Mouse (Mus musculus) gastrocnemius, postnatal 4 days (tissue): ENCODE measurements at regions not wholly inside any gene's neighbourhood (a gene's known extent, or its start where the extent isn't known, plus 50 kb on each side); places are given as distances from the start of the nearest gene placed in this dataset.

Experiments
- DNase-seq, 2 experiments: peaks; one replicate each; pipeline ENCODE4 v3.0.0; 2021 to 2022; ENCODE audit warnings: low spot score in 2 of 2, mixed read lengths in 2 of 2

DNA sequence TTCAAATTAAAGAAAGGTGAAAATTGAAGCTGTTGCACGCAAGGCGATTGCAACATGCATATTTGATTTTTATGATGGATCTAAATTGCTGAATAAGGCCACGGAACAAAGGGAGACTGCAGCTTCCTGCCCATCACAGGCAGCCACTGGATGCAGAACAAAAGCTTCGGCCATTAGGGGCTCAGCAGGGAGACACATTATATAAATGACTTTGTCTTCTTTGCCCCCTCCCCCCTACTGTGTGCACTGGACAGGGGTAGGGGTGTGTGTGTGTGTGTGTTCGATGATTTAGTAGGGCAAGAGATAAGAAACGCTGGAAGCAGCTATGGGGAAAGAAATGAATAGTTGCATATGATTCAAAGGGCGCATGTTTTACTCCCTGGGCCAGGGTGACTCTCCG is 481.2 kb upstream of the Pmfbp1 start:
- no peak for DNase-seq

DNA sequence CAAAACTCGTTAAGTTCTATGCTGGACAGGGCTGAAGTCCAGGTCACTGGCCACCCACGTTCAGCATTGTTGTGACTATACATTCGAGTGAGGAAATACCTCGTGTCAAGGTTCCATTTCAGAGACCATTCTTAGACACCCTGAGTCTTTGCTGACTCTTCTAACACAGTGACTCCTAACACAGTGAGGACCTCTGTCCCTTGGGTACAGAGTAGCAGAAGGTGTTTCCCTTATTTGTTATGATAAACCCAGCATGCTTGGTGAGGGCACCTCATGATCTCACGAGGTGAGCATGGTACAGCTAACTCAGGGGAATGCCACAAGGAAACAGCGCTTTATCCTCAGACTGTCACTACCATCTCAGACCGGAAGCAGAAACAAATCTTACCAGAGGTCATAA is 480.2 kb upstream of the Pmfbp1 start:
- no peak for DNase-seq

DNA sequence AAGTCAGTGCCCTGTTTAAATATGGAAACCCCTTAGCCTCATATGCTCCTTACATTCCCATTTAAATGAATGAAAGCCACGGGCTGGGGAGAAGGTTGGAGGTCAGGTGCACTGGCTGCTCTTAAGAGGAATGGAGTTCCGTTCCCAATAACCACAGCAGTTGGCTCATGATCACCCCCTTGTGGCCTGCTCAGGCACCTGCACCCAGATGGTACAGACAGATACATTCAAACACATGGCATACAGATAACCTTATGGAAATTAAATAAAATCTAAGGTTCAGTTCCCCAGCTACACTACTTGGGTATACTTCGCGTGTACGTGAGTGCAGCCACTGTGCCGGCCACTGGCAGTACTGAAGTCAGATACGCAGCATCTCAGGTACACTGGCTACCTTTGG is 479.1 kb upstream of the Pmfbp1 start:
- DNase-seq = peak in 1 of 2 experiments; percentile 20

DNA sequence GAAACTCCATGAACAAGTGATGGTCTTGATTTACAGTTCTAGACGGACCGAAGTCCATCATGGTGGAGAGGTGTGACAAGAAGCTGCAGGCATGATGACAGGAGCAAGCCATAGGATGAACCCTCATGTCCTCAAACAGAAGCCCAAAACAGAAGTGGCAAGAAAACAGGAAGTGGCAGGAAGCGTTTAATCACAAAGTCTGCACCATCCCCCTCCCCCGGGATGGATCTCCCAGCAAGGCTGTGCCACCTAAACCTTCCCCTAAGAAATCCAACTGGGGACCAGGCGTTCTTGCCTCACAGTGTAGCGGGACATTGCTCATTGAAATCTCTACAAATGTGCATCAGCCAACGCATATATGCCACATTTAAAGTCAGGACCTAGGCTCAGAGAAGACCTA is 474.3 kb upstream of the Pmfbp1 start:
- no peak for DNase-seq

DNA sequence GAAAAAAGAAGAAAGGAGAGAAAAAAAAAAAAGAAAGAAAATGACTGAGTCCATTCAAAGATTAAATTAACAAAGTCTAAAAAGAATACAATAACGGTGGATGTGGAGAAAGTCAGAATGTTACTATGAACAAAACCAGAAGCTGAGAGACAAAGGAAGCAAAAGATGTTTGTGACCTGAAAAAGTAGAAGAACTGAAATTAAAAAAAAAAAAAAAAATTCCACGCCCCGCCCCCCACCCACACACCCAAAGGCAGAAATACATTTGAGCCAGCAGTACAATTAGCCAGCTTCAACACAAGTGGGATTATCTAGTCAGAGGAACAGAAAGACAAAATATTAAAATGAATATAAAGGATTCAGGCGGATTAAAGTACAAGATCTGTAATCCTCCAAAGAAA is 473.7 kb upstream of the Pmfbp1 start:
- no peak for DNase-seq

DNA sequence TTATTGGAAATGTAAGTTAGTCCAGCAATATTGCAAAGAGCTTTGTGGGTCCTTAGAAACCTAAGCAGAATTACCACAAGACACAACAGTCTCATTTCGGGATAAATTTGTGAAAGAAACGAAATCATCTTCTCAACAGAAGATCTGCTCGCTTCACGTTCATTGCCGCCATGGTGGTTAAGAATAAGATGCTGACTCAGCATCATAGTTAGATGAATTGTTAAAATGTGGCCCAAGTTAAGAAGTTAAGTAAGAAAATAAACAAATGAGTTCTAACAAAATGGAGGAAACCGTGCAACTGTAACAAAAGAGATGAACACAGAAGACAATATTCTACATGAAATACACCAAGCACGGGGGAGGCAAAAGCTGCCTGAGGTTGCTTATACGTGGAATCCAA is 465.9 kb upstream of the Pmfbp1 start:
- no peak for DNase-seq

DNA sequence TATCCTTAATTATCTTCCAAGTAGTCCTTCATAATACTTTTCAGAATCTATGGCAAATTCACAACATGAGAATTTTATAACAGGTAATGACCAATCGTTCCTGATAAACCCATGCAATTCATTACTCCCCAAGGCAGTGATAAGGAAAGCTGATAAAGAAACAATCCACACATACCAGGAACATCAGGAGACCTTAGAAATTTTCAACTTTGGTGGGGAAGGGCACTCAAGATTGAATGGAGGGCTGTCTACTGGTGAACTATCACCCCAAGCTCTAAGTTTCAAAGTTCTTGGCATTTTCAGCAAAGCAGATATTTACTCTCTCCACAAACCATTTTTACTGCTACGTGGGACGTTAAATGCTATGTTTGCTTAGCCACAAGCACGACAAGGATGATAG is 440.2 kb upstream of the Pmfbp1 start:
- no peak for DNase-seq

DNA sequence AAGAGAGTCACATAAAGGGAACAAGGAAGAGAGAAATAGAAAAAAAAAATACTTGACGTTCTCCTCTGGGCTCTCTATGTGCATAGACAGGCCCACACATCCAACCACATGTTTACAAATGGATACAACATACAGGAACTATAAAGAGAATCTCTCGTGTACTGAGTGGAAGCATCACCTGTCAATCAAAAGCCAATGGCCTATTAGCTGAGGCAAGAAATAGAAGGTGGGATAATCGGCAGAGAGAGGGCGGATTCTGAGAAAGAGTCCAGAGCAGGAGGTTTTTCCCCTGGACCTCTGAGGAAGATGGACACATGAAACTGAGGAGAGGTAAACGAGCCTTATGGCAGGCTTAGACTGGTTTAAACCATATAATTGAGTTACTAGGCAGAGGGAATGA is 434.7 kb upstream of the Pmfbp1 start:
- DNase-seq = no peak

DNA sequence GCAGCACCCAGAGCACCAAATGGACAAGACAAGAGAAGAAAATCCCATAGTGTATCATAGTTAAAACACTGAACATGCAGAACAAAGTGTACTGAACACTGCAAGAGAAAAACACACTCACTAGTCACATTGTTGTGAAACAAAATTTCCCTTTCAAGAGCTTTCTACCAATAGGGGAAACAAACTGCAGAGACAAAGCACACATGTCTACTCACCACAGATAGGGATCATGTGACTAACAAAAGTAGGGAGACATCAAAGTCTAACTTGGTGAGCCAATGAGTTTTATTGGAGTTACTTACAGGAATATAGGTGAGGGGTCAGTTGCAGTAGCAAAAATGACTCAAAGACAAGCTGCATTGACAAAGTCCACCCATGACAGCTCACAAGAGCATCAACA is 431.5 kb upstream of the Pmfbp1 start:
- no peak for DNase-seq

DNA sequence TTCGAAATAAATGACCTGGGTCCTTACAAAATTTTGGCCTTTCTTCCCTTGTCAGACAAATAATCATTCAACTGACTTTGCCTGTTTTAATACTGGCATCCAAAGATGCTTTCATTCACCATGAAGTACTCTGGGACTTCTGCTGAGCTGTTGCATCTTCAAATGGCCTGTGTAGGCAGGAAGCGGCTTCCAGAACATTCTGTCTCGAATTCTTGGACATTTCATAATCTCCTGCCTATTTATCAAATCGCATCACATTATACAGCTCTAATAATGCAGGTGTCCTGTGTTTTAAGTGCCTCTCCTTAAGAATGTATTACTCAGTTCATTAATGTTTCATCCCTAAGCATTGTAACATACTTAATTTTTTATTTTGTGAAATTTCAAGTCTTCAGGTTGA is 420.1 kb upstream of the Pmfbp1 start:
- DNase-seq = no peak

DNA sequence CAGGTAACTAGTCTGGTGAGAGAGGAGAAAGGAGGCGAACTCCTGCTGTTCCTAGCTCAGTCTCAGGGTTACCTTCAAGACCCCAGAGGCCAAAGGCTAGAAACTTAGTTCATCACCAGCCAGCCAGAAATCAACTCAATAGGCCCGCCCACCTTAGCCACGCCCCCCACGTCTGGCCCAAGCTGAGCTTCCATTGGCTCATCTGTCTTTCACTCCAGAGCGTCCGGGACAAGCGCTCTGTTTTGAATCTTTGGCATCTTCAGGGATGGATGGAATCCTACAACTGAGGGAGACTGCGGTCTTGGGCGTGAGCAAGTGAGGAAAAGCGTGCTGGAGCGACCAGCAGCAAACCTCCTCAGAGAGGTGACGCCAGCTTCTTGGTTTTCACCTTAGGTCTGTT is 418.8 kb upstream of the Pmfbp1 start:
- peak in 1 of 2 experiments; percentile 11 for DNase-seq

DNA sequence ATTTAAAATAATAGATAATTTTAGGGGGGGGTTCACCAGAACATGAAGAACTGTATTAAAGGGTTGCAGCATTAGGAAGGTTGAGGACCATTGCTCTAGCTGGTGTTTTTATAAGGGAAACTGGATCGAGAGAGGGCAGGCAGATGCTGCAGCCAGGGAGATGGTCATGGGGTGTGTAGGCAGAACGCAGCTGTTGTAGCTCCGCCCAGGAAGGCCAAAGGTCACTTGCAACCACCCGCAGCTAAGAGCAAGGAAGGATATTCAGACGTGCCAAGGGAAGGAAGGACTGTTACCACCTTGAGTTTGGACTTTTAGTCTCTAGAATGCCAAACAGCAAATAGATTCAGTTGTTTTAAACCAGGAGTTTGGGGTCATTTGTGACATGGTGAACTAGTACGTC is 414.6 kb upstream of the Pmfbp1 start:
- DNase-seq = no peak

DNA sequence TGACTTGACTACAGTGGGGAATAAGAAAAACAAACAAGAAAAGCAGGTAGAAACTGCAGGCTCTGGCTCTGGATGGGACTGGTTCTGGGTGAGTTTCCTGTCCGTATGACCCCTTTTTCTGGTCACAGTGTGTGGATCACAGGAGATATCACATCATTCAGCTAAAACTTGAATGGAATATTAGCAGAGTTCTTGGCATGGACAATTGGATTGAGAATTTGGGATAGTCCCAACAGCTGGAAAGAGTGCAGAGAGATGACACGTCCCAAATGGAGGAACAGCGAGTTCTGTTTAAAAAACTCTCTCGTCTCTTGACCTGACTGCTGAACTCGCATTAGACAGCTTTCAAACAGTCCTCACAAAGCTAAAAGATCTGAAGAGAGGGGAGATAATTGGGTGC is 412.5 kb upstream of the Pmfbp1 start:
- peak in 1 of 2 experiments; percentile 32 for DNase-seq

DNA sequence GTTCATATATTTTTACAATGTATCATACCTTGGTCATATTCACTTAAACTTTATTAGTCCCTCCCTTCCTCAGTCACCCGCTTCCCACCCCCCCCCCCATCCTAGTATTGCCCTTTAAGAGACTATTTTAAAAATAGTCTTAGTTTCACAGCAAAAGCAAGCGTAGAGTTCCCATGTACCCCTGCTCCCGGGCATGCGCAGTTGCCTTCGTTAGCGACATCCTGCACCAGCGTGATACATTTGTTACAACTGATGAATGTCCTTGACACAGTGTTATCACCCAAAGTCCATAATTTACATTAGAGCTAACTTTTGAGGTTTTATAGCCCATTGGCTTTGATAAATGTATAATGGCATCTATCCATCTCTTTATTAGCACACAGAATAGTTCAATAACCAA is 408.7 kb upstream of the Pmfbp1 start:
- no peak for DNase-seq

DNA sequence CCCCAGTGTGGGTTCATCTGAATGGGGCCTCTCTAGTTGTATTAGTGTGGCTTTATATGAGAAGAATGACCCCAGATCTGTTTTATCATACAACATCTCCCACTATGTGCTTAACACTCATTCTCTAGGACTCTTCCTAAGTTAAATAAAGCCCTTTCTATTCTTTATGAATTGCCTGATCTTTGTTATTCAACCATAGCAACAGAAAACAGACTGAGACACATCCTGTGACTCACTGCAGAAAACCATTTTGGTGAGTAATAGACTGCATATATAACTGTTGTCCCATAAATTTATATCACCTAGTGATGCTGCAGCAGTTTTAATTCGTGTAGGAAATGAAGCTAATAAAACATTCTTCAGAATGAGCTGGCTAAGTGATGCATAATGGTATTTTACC is 406.0 kb upstream of the Pmfbp1 start:
- DNase-seq = no peak

DNA sequence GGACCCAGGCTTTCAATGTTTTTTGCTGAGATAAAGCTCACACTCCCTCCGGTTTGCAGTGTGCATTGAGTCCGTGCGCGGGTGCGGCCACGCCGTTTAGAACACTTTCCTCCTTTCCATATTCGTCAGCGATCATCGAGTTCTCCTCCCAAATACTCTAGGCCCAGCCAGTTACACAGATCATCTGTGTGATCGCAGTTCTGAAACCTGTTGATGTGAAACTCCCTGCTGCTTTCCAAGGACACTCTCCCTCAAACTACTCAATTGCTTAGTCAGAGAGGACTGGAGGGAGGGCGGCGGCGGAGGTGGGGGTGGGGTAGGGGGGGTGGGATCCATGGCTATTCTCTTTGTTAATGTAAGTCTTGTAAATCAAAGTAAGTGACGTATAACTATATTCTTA is 394.2 kb upstream of the Pmfbp1 start:
- DNase-seq = no peak

DNA sequence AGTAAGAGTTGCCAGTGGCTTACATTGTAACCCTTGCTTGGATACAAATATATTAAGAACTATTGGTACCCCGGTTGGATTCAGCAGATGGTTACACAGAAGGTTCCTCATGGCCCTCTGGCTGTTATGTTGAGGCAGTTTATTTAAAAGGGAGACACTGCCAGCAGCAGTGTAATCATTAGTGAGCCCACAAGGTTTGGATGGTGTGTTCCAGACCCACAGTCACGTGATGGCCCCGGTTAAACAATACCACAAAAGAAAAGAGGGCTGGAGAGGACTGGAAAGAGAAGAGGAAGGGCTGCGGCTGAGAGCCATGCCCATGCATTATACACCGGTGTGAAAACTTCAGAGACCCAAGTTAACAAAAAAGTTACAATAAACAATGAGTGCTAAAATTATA is 392.4 kb upstream of the Pmfbp1 start:
- no peak for DNase-seq

DNA sequence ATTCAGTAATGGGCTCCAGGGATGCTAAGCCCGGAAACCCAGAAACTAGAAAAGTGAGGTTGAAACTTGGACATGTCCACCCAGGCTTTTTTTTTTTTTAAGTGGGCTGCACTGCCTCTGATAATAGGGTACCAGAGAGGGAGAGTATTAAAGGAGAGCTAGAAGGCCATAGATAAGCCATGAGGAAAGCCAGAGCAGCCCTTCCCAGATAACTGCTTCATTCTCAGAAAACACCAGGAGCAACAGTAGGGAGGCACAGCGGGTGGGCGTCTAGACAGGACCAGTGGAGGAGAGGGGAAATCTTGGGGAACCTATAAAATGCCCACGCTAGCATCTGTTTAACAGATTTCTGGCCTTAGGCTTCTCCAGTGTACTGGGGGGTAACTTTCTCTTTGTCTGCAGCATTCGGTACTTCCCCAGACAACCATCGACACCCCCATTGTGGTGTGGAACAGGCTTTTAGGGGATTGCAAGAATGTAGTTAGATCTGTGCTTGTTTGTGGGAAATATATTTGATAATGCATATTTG is 389.0 kb upstream of the Pmfbp1 start:
- DNase-seq = no peak

DNA sequence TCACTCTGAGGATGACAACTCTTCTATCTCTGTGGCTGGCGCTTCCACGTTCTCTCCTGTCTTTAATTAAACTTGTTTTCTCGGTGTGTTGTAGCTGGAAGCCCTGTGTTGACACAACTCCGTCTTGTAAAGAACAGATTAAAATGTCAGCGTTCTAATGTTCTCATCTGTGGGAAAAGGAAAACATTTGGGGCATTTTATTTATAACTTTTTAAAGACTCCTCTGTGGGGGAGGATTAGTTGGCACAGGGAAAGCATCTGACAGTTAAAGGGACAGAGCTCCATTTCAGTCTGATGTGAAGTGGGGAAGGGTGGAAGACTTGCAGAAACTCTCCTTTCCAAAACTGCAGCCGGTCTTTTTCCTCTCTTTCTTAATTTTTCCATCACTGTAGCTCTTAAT is 388.1 kb upstream of the Pmfbp1 start:
- DNase-seq = no peak

DNA sequence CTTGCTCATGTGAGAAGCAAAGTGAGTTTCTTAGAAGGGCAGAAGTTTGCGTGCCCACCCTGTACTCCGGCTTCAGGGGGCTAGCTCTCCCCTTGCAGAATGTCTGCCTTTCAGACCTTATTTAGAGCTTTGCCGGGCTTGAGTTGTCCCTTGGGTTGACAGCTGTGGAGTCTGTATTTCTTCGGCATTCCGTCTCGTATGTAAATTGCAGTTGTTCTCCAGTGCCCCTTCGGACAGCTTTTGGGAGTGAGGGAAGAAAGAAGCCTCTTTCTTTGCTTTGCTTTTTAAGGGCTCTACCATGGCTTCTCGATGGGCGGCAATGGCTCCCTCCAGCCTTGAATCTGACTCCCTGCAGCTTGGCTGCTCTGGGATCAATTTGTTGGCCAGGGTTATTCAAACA is 386.9 kb upstream of the Pmfbp1 start:
- DNase-seq = no peak

DNA sequence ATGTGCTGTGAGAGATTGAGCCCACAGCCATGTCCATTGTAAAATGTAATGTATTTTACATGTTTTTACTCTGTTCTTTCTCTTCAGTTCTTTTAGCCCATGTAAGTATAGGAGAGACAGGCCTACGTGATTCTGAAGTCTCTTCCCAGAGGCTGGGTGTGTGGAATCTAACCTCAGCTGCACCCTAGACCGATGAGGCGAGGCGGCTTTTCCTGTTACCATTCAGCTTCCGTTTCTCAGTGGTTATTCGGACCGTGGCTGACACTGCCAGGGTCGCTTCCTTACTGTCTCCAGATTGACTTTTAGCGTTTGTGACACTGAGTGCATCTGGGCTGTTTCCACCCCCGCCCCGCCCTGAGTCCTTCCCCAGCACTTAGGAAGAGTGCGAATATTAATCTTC is 386.1 kb upstream of the Pmfbp1 start:
- DNase-seq = no peak

DNA sequence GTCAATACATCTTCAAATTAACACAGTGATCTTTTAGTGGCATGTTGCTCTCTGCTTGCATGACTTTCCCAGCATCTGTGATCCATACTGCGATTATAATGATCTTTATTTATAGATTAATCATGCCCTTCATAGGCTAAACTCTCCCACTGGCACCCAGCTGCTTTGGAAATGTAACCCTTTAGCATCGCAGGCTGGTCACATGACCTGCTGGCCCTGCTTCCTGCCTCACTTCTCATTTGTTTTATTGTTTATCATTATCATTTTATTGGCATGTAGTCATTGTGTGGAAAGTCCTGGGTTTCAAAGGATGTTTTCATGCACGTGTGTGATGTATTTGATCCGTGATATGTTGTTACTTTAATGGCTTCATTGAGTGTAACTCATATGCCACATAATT is 384.4 kb upstream of the Pmfbp1 start:
- DNase-seq = no peak

DNA sequence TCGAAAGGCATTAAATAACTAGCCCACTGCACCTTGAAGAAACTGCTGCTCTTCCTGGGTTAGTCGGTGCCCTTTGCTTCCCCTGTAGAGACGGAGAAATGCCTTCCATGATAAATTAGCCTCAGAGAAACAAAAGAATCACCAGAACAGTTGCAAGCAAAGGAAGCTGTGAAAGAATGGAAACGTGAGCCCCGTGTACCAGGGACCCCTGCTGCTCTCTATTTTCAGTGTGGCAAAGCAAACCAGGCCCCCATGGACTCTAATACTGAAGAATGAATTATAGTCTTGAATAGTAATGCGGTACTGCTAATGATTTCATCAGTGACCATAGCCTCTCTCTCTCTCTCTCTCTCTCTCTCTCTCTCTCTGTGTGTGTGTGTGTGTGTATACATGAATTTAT is 372.1 kb upstream of the Pmfbp1 start:
- DNase-seq = no peak

DNA sequence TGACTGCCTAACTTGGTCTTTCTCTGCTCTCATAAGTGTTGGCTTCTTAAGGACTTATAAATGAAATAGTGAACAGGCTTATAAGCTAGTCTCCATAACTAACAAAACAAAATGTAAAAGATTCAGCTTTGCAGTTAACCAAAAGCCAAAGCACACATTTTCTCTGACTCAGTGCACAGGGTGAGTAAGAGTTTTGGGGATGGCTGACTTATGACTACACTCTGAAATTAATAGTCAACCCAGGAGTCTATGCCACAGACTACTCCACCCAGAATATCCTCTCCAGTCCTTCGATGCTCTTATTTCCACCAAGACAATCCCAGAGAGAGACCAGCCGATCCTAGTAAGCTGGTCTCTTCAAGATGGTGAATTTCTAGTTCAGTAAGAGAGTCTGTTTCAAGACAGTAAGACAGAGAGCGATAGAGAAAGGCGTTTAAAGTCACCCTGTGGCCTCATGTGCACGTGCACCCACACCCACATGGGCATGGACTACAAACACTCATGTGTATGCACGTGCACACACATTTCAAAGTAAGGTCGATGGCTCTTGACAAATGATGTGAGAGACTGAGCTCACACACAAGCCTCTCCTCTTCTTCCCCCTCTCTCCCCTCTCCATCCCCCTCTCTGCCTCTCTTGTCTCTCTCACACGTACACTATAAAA is 351.2 kb upstream of the Pmfbp1 start:
- DNase-seq = no peak
